Mouse (Mus musculus) testis, postnatal 10 days (tissue): ENCODE measurements around the gene Ilk.

ENCODE experiments used
- DNase-seq: peaks from one replicate; pipeline ENCODE4 v3.0.0; 2021; ENCODE audit warnings: low spot score

Gene Ilk

GRCm38 (mm10) chr7:105786506-105787284 lies 50.3 kb downstream of the Ilk start:
- DNase-seq: no peak

- no peak for DNase-seq
Measured at GRCm38 (mm10) chr7:105787285-105788140, 51.1 kb downstream of the Ilk start, which contains the start of gene Dchs1. TSS of gene Dchs1 (minus strand) at chr7:105787654.

GRCm38 (mm10) chr7:105791147-105791546 lies 54.8 kb downstream of the Ilk start:
- no peak for DNase-seq
